Mouse (Mus musculus): ENCODE measurements at regions not wholly inside any gene's neighbourhood (a gene's known extent, or its start where the extent isn't known, plus 50 kb on each side); places are given as distances from the start of the nearest gene placed in this dataset.

GRCm38 (mm10) chr14:89405011-89405712 is 934.0 kb upstream of the Pcdh20 start:
- WGBS: 70% methylated on average over 3 of the region's 3 CpGs
- Histone ChIP-seq H3K9me3 (ENCODE audit: control insufficient read depth, low read length) (no peaks in the 10 kb centered on the region), H3K4me3 (ENCODE audit: low read depth, low read length) (no peak overlapping the region), H3K27me3 (ENCODE audit: control insufficient read depth, insufficient read depth, low read length) (no peaks in the 10 kb centered on the region), H3K9ac (ENCODE audit: low read length) (no peak overlapping the region), H3K4me1 (ENCODE audit: control insufficient read depth, insufficient read depth, low read length) (no peaks in the 10 kb centered on the region), H3K27ac (ENCODE audit: low read depth, low read length) (no peak overlapping the region), H3K4me2 (ENCODE audit: low read depth) (no peak overlapping the region), H3K36me3 (ENCODE audit: control insufficient read depth, insufficient read depth, low read length) (no peaks in the 10 kb centered on the region)
- peak; percentile 72; the same call in 1 of the 2 replicates for ATAC-seq (ENCODE audit: insufficient read depth, low FRiP score, low TSS enrichment)
- no peak for DNase-seq (ENCODE audit: low spot score)

- no peak overlapping the region for H3K9ac ChIP-seq (ENCODE audit: low read length)
- no peaks in the 10 kb centered on the region for H3K36me3 ChIP-seq (ENCODE audit: control insufficient read depth, insufficient read depth, low read length)
- H3K9me3 ChIP-seq (ENCODE audit: control insufficient read depth, low read length): no peaks in the 10 kb centered on the region
- no peak for ATAC-seq (ENCODE audit: insufficient read depth, low FRiP score, low TSS enrichment)
- no peaks in the 10 kb centered on the region for H3K27me3 ChIP-seq (ENCODE audit: control insufficient read depth, insufficient read depth, low read length)
- no peaks in the 10 kb centered on the region for H3K4me1 ChIP-seq (ENCODE audit: control insufficient read depth, insufficient read depth, low read length)
- no peak overlapping the region for H3K4me2 ChIP-seq (ENCODE audit: low read depth)
- H3K4me3 ChIP-seq (ENCODE audit: low read depth, low read length): no peak overlapping the region
- no peak overlapping the region for H3K27ac ChIP-seq (ENCODE audit: low read depth, low read length)
- DNase-seq (ENCODE audit: low spot score): no peak
- whole genome bisulfite sequencing: 72% methylated on average over 3 of the region's 3 CpGs
Measured at GRCm38 (mm10) chr14:89402568-89403339, 931.6 kb upstream of the Pcdh20 start.

GRCm38 (mm10) chr14:89357050-89357749 is 886.0 kb upstream of the Pcdh20 start:
- Histone ChIP-seq H3K4me2 (ENCODE audit: low read depth) (no peak overlapping the region), H3K9ac (ENCODE audit: low read length) (no peak overlapping the region), H3K9me3 (ENCODE audit: control insufficient read depth, low read length) (no peaks in the 10 kb centered on the region), H3K27ac (ENCODE audit: low read depth, low read length) (no peak overlapping the region), H3K4me1 (ENCODE audit: control insufficient read depth, insufficient read depth, low read length) (peaks cover 2% of the 10 kb centered on the region; the same call in 1 of the 2 replicates), H3K27me3 (ENCODE audit: control insufficient read depth, insufficient read depth, low read length) (no peaks in the 10 kb centered on the region), H3K36me3 (ENCODE audit: control insufficient read depth, insufficient read depth, low read length) (no peaks in the 10 kb centered on the region), H3K4me3 (ENCODE audit: low read depth, low read length) (no peak overlapping the region)
- DNase-seq (ENCODE audit: low spot score) (peak; percentile 15), ATAC-seq (ENCODE audit: insufficient read depth, low FRiP score, low TSS enrichment) (peak; percentile 60; the same call in 1 of the 2 replicates)
- 73% methylated on average over 5 of the region's 5 CpGs for WGBS

- DNase-seq (ENCODE audit: low spot score): peak; percentile 18
- Histone ChIP-seq H3K9ac (ENCODE audit: low read length) (no peak overlapping the region), H3K27ac (ENCODE audit: low read depth, low read length) (no peak overlapping the region), H3K9me3 (ENCODE audit: control insufficient read depth, low read length) (no peaks in the 10 kb centered on the region), H3K4me1 (ENCODE audit: control insufficient read depth, insufficient read depth, low read length) (no peaks in the 10 kb centered on the region), H3K4me2 (ENCODE audit: low read depth) (no peak overlapping the region), H3K36me3 (ENCODE audit: control insufficient read depth, insufficient read depth, low read length) (no peaks in the 10 kb centered on the region), H3K27me3 (ENCODE audit: control insufficient read depth, insufficient read depth, low read length) (no peaks in the 10 kb centered on the region), H3K4me3 (ENCODE audit: low read depth, low read length) (no peak overlapping the region)
- no peak for ATAC-seq (ENCODE audit: insufficient read depth, low FRiP score, low TSS enrichment)
- WGBS: 57% methylated on average over 4 of the region's 4 CpGs
Measured at GRCm38 (mm10) chr14:89347972-89348371, 876.8 kb upstream of the Pcdh20 start.

GRCm38 (mm10) chr14:89325116-89325515 is 853.9 kb upstream of the Pcdh20 start:
- Histone ChIP-seq H3K9ac (ENCODE audit: low read length) (no peak overlapping the region), H3K27me3 (ENCODE audit: control insufficient read depth, insufficient read depth, low read length) (no peaks in the 10 kb centered on the region), H3K4me1 (ENCODE audit: control insufficient read depth, insufficient read depth, low read length) (no peaks in the 10 kb centered on the region), H3K4me2 (ENCODE audit: low read depth) (no peak overlapping the region), H3K4me3 (ENCODE audit: low read depth, low read length) (no peak overlapping the region), H3K36me3 (ENCODE audit: control insufficient read depth, insufficient read depth, low read length) (no peaks in the 10 kb centered on the region), H3K9me3 (ENCODE audit: control insufficient read depth, low read length) (no peaks in the 10 kb centered on the region), H3K27ac (ENCODE audit: low read depth, low read length) (no peak overlapping the region)
- DNase-seq (ENCODE audit: low spot score) (no peak), ATAC-seq (ENCODE audit: insufficient read depth, low FRiP score, low TSS enrichment) (no peak)

GRCm38 (mm10) chr14:89308506-89308905 is 837.3 kb upstream of the Pcdh20 start:
- no peak for ATAC-seq (ENCODE audit: insufficient read depth, low FRiP score, low TSS enrichment)
- no peak for DNase-seq (ENCODE audit: low spot score)
- Histone ChIP-seq H3K27me3 (ENCODE audit: control insufficient read depth, insufficient read depth, low read length) (no peaks in the 10 kb centered on the region), H3K36me3 (ENCODE audit: control insufficient read depth, insufficient read depth, low read length) (no peaks in the 10 kb centered on the region), H3K9me3 (ENCODE audit: control insufficient read depth, low read length) (no peaks in the 10 kb centered on the region), H3K4me3 (ENCODE audit: low read depth, low read length) (no peak overlapping the region), H3K27ac (ENCODE audit: low read depth, low read length) (no peak overlapping the region), H3K4me2 (ENCODE audit: low read depth) (no peak overlapping the region), H3K4me1 (ENCODE audit: control insufficient read depth, insufficient read depth, low read length) (no peaks in the 10 kb centered on the region), H3K9ac (ENCODE audit: low read length) (no peak overlapping the region)
- WGBS: 94% methylated on average over 1 of the region's 1 CpGs
